17 mouse cellular contexts compared by ENCODE assay signal in the genomic region with DNA sequence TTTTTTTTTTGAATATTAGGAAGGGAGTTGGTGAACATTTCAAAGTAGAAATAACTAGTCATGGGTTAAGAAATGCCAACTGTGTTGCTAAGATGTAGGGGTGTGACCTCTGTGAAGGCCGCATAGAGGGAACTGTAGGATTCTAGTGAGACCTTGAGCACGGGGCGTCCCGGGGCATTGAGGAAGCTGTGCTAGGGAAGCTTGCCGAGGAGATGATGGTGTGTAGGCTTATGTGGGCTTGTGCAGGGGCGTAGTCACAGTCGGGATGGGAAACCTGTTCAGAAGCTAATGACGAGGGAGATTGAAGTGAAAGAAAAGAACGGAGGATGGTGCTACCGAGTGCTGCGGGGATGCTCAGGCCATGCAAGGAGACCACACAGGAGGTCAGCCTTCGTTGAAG. TPM values are rescaled to one million over a fixed set of nuclear protein-coding genes. Genes with fewer than 3 reads are reported as not detected.
DNase-seq lines count a peak whose midpoint lies in the region; ATAC-seq lines count a peak whose summit lies in the region.
"Had no signal": no experiment of that assay in that cellular context is flagged by ENCODE, and none has a peak within 500 bp of the region (broad histone marks: within the 10 kb centered on the region; RNA-seq: fewer than 3 reads in every experiment).

No protein-coding gene starts in this region.

- peaks cover 41% of the 10 kb centered on the region for H3K4me1 ChIP-seq in heart, embryonic 13.5 days
- peaks cover 83% of the 10 kb centered on the region for H3K4me1 ChIP-seq in megakaryocyte, embryonic 14.5 days

- no peak overlapping the region for H3K4me3 ChIP-seq in heart, embryonic 13.5 days
- H3K4me3 ChIP-seq in megakaryocyte, embryonic 14.5 days (replicated peaks), result peak overlapping the region; percentile 21
- H3K4me3 ChIP-seq: midbrain, embryonic 12.5 days had no signal

- H3K4me2 ChIP-seq in heart, embryonic 13.5 days, result no peak overlapping the region
- H3K4me2 ChIP-seq: hindbrain, embryonic 14.5 days; liver, embryonic 11.5 days; midbrain, embryonic 12.5 days had no signal

- intact Hi-C loops in gastrocnemius, postnatal 14 days (cut with DNase I; ENCODE audit: low total_unique reads), result no loop called here

- no peak overlapping the region for H3K27ac ChIP-seq in heart, embryonic 13.5 days (replicated peaks)
- H3K27ac ChIP-seq: hindbrain, embryonic 14.5 days; midbrain, embryonic 12.5 days had no signal

- H3K27me3 ChIP-seq in heart, embryonic 13.5 days (replicated peaks), result no peaks in the 10 kb centered on the region
- no peaks in the 10 kb centered on the region for H3K27me3 ChIP-seq in megakaryocyte, embryonic 14.5 days (replicated peaks)
- H3K27me3 ChIP-seq: midbrain, embryonic 12.5 days had no signal

- no peak for DNase-seq in heart, postnatal 4 days
- peak; percentile 53 for DNase-seq in ES-CJ7 (ENCODE audit: low read depth, low spot score)
- no peak for DNase-seq in lung, postnatal 36 days
- DNase-seq in gastrocnemius, postnatal 14 days, result no peak
- DNase-seq in right cerebral cortex, postnatal 14 days, result no peak
- DNase-seq: cerebellum, adult 8-10 months; embryo, embryonic 11 days; kidney, postnatal 25 days; layer of hippocampus, adult 9-11 months; lung, postnatal 10 days had no signal

- 81% methylated on average over 12 of the region's 12 CpGs for WGBS in heart, embryonic 13.5 days

- H3K9me3 ChIP-seq in heart, embryonic 13.5 days, result no peaks in the 10 kb centered on the region
- no peaks in the 10 kb centered on the region for H3K9me3 ChIP-seq in megakaryocyte, embryonic 14.5 days
- H3K9me3 ChIP-seq: midbrain, embryonic 12.5 days had no signal

- peak overlapping the region; percentile 7; the same call in 1 of the 2 replicates for H3K9ac ChIP-seq in heart, embryonic 13.5 days
- H3K9ac ChIP-seq: hindbrain, embryonic 14.5 days; midbrain, embryonic 12.5 days had no signal

- H3K36me3 ChIP-seq in heart, embryonic 13.5 days, result peaks cover 12% of the 10 kb centered on the region; the same call in 1 of the 2 replicates
- peaks cover 58% of the 10 kb centered on the region for H3K36me3 ChIP-seq in megakaryocyte, embryonic 14.5 days (replicated peaks; ENCODE audit: low read length)

- no peak for ATAC-seq in heart, embryonic 13.5 days (ENCODE audit: extremely low read depth, insufficient number of reproducible peaks, low FRiP score, low TSS enrichment)
- ATAC-seq in common myeloid progenitor, adult 5-6 weeks (replicated peaks; ENCODE audit: low read depth, poor library complexity, severe bottlenecking), result peak; percentile 23; the same call in 1 of the 2 replicates
- ATAC-seq: intestine, postnatal 0 days had no signal

RNA-seq across cellular contexts. Expression of a gene that starts 5.0 kb away (rescaled TPM):
- 89.4 and 92.6 TPM in 2 replicates for polyA plus RNA-seq in heart, embryonic 13.5 days (2015; fragmentation: Nextera tagmentation; extraction: Ambion mirVana)
- total RNA-seq in heart, postnatal 4 days (2021), result 10 to 100 TPM; 79.0 to 84.5 TPM
- total RNA-seq in common myeloid progenitor, adult 5-6 weeks (2017), result 42.8 and 64.3 TPM in 2 replicates
- polyA plus RNA-seq in megakaryocyte, embryonic 14.5 days (2012; ENCODE audit: insufficient read depth, low replicate concordance), result 351 and 1,948 TPM in 2 replicates
- 10 to 100 TPM; 13.7 to 22.9 TPM for total RNA-seq in gastrocnemius, postnatal 14 days (2021)

RNA-seq across cellular contexts. Expression of a gene that starts 24.3 kb away (rescaled TPM):
- 9.0 and 9.6 TPM in 2 replicates for polyA plus RNA-seq in heart, embryonic 13.5 days (2015; fragmentation: Nextera tagmentation; extraction: Ambion mirVana)
- 1 to 10 TPM; 6.1 to 8.3 TPM for total RNA-seq in heart, postnatal 4 days (2021)
- 8.8 and 18.0 TPM in 2 replicates for total RNA-seq in common myeloid progenitor, adult 5-6 weeks (2017)
- polyA plus RNA-seq in megakaryocyte, embryonic 14.5 days (2012; ENCODE audit: insufficient read depth, low replicate concordance), result 4.1 and 35.3 TPM in 2 replicates
- total RNA-seq in gastrocnemius, postnatal 14 days (2021), result 10 to 100 TPM; 18.5 to 18.7 TPM
